Mouse (Mus musculus): ENCODE data around the gene Olfr1441. TPM values are rescaled to one million over a fixed set of nuclear protein-coding genes. Genes with fewer than 3 reads are reported as not detected.

Olfr1441 gene
- not detected in 2 replicates for polyA plus RNA-seq (2012; rRNA removed; ENCODE audit: low replicate concordance)

DNA sequence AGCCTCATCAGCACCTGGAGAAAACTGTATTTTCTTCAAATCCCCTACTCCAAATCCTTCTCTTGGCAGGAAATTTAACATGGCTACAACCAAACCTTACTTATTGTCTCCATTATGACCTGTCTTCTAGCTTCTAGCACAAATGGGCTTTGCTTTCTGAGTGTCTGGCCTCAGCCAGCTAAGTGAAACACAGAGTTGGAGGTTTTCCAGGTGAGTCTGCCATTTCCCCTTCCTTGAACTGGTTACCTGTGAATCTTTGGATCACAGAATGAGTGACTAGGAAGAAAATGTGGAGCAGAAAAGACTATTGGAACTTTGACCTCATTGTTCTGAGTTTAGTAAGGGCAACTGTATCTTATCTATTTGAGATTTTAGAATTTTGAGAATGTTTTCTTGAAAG lies at the start of gene Olfr1441:
Gene Olfr1441, plus strand, starts transcription at position 73 of the 400 bp plus-strand sequence.

DNA sequence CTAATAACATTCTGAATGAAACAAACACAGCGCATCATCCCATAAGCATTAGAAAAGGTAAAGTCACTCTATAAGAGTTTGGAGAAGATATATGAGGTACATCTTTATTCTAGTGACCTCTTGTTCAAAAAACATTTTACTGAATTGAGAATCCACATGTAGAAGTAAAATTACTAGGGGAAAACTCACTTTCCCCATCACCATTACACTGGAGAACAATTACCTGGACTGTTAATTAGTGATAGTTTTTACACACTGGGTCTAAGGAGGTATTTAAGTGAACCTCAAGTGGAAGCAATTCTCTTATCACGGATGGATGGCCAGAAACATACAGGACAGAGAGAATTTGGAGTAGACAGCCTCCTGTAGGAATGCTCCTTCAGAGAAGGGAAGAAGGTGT lies 30.3 kb upstream of the Olfr1441 start, which contains the start of gene Olfr1440:
Gene Olfr1440, plus strand, starts transcription at position 301 of the 400 bp plus-strand sequence.

DNA sequence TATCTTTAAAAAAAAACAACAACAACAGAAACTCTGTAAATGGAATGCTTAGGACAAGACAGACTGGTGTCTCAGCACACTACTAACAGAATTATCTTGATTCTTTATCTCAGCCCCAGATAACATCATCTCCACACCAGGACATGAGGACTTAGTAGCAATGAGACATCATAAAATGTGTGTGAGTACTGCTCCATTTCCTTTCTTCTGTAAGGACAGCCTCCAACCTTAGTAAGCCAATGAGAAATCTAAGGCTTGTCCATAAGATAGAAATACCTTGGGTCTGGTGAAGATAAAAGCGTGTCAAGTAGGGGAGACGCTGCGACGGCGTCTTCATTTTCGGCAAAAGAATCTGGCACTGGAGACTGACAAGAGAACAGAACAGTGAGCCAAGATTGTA lies 10.4 kb downstream of the Olfr1441 start, which contains the start of gene Pfpl:
Gene Pfpl, plus strand, starts transcription at position 301 of the 400 bp plus-strand sequence.

GRCm38 (mm10) chr19:12460282-12461249 lies 43.3 kb downstream of the Olfr1441 start, which contains the start of gene Mpeg1:
Gene Mpeg1 (plus strand): TSS chr19:12460779.

Other genes starting within 250 kb of the Olfr1441 start
- gene Olfr1555-ps1, start 247.3 kb upstream of the Olfr1441 start, polyA plus RNA-seq (2012; rRNA removed; ENCODE audit: low replicate concordance), result not detected in 2 replicates
- gene Olfr1431, start 216.8 kb upstream of the Olfr1441 start, polyA plus RNA-seq (2012; rRNA removed; ENCODE audit: low replicate concordance), result not detected in 2 replicates
- gene Olfr1432, start 184.8 kb upstream of the Olfr1441 start, polyA plus RNA-seq (2012; rRNA removed; ENCODE audit: low replicate concordance), result not detected in 2 replicates
- not detected in 2 replicates for gene Olfr262, start 175.8 kb upstream of the Olfr1441 start, polyA plus RNA-seq (2012; rRNA removed; ENCODE audit: low replicate concordance)
- not detected in 2 replicates for gene Olfr235, start 156.4 kb upstream of the Olfr1441 start, polyA plus RNA-seq (2012; rRNA removed; ENCODE audit: low replicate concordance)
- gene Olfr1434, start 137.6 kb upstream of the Olfr1441 start, polyA plus RNA-seq (2012; rRNA removed; ENCODE audit: low replicate concordance), result not detected in 2 replicates
- not detected in 2 replicates for gene Olfr1436, start 118.3 kb upstream of the Olfr1441 start, polyA plus RNA-seq (2012; rRNA removed; ENCODE audit: low replicate concordance)
- gene Olfr1437, start 92.3 kb upstream of the Olfr1441 start, polyA plus RNA-seq (2012; rRNA removed; ENCODE audit: low replicate concordance), result not detected in 2 replicates
- not detected in 2 replicates for gene Olfr1438-ps1, start 81.5 kb upstream of the Olfr1441 start, polyA plus RNA-seq (2012; rRNA removed; ENCODE audit: low replicate concordance)
- gene Olfr1440, start 30.2 kb upstream of the Olfr1441 start, polyA plus RNA-seq (2012; rRNA removed; ENCODE audit: low replicate concordance), result not detected in 2 replicates
- gene Pfpl, start 10.5 kb downstream of the Olfr1441 start, polyA plus RNA-seq (2012; rRNA removed; ENCODE audit: low replicate concordance), result not detected in 2 replicates
- gene Mpeg1, start 43.3 kb downstream of the Olfr1441 start, polyA plus RNA-seq (2012; rRNA removed; ENCODE audit: low replicate concordance), result 13.1 and 25.0 TPM in 2 replicates
- gene Dtx4, start 84.0 kb downstream of the Olfr1441 start, polyA plus RNA-seq (2012; rRNA removed; ENCODE audit: low replicate concordance), result 21.0 and 21.7 TPM in 2 replicates
- 2.2 and 4.8 TPM in 2 replicates for gene Fam111a, start 128.3 kb downstream of the Olfr1441 start, polyA plus RNA-seq (2012; rRNA removed; ENCODE audit: low replicate concordance)
- 0.07 TPM in 1 of 2 replicates, not detected in the other for gene Gm4952, start 182.5 kb downstream of the Olfr1441 start, polyA plus RNA-seq (2012; rRNA removed; ENCODE audit: low replicate concordance)
- 0.20 TPM in 1 of 2 replicates, not detected in the other for gene Glyat, start 215.9 kb downstream of the Olfr1441 start, polyA plus RNA-seq (2012; rRNA removed; ENCODE audit: low replicate concordance)

All from mammary gland, adult 2 months (tissue).